Mouse (Mus musculus) lung, adult 2 months (tissue): ENCODE measurements at regions not wholly inside any gene's neighbourhood (a gene's known extent, or its start where the extent isn't known, plus 50 kb on each side); places are given as distances from the start of the nearest gene placed in this dataset.

Source experiments
- CTCF ChIP-seq: fragments of 200-500 bp; IDR thresholded peaks from 2 replicates; pipeline ENCODE4 v1.5.1; 2011; ENCODE audit warnings: mild to moderate bottlenecking, low read length, control low read depth; ENCODE audit not compliant: insufficient read depth
- POLR2A ChIP-seq: fragments of 200-500 bp; IDR thresholded peaks from 2 replicates; pipeline ENCODE4 v1.6.1; 2011; ENCODE audit warnings: low read depth, mild to moderate bottlenecking, control low read depth, low read length, borderline replicate concordance; ENCODE audit errors: extremely low read depth

DNA sequence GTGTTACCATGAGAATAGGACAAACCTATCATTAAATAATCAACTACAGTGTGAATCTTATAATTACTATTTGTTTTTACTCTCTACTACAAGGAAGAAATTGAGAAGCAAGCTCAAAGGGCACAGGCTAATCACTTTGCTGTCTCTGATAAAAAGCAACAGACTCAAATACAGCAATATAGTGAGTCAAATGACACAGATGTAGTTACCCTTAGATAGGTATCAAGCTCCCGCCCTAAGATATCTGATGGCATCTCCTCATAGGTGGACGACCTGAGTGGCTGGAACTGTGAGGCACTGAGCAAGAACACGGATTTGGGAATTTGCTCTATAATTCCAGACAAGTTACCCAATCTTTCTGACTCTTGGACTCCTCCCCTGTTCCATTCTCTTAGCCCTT, 379.7 kb upstream of the Klf12 start:
- TF ChIP-seq POLR2A (no peak), CTCF (no peak)
